Mouse (Mus musculus) cerebellum, adult 2 months (tissue): ENCODE measurements around the gene Cdc25b. TPM values are rescaled to one million over a fixed set of nuclear protein-coding genes. Genes with fewer than 3 reads are reported as not detected.

Experiments
- DNase-seq, 2 experiments: peaks; one replicate each; pipeline ENCODE4 v3.0.0; 2021
- H3K27ac ChIP-seq: fragments of 200-500 bp; 2 replicates; pipeline ENCODE4 v1.5.1; 2012; ENCODE audit warnings: low read length, control low read depth, inconsistent platforms; ENCODE audit not compliant: insufficient read depth
- H3K27me3 ChIP-seq: fragments of 200-500 bp; 2 replicates; pipeline ENCODE4 v1.6.1; 2012; ENCODE audit warnings: inconsistent platforms, mild to moderate bottlenecking, low read length, moderate library complexity; ENCODE audit not compliant: control insufficient read depth, insufficient read depth
- H3K4me1 ChIP-seq: fragments of 200-500 bp; 2 replicates; pipeline ENCODE4 v1.6.1; 2011; ENCODE audit warnings: low read length; ENCODE audit not compliant: control insufficient read depth, insufficient read depth
- H3K4me3 ChIP-seq: fragments of 200-500 bp; replicated peaks from 2 replicates; pipeline ENCODE3; 2011; ENCODE audit warnings: mild to moderate bottlenecking, low read depth, low read length, control low read depth; ENCODE audit not compliant: insufficient read depth
- CTCF ChIP-seq: fragments of 200-500 bp; IDR thresholded peaks from 2 replicates; pipeline ENCODE4 v1.5.1; 2011; ENCODE audit warnings: low read depth, mild to moderate bottlenecking, control low read depth, low read length, moderate library complexity, borderline replicate concordance; ENCODE audit not compliant: insufficient read depth
- POLR2A ChIP-seq: fragments of 200-500 bp; IDR thresholded peaks from 2 replicates; pipeline ENCODE4 v1.6.1; 2011; ENCODE audit warnings: low read length, control low read depth, borderline replicate concordance; ENCODE audit not compliant: insufficient read depth
- WGBS: fragments of 180-500 bp; shearing (Covaris S2); methylation state at CpG from one replicate; pipeline ENCODE4 v1.1.7; 2018; 5-methylcytosine and 5-hydroxymethylcytosine counted together
- polyA plus RNA-seq: library from polyadenylated mRNA; depleted of rRNA; stranded (reverse); fragments of >200 nt; gene quantifications from 2 replicates; pipeline ENCODE4 v1.2.3, GENCODE M21; 2012

Gene Cdc25b
- polyA plus RNA-seq, 1 experiment: 26.4 TPM

DNA sequence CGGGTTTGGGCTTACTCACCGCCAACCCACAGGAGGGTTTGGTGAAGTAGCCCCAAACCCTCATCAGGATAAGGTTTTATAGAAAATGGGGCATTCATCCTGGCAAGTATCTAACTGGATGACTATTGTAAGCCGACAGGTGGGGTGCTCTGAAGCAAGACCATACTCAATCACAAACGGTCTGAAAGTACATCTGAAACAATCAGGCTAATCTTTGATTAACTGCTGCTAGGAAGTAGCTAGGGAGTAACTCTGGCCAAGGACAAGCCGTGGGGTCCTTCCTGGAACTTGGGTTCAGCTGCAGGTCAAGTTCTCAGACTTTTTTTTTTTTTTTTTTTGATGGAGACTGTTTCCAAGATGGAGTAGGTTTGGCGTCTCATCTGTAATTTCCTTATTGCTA is 18.8 kb upstream of the Cdc25b start:
- Histone ChIP-seq H3K4me1 (no peaks in the 10 kb centered on the region), H3K27me3 (no peaks in the 10 kb centered on the region), H3K4me3 (no peak overlapping the region), H3K27ac (no peak overlapping the region)
- no peak for DNase-seq
- WGBS: 82% methylated on average over 6 of the region's 6 CpGs
- no peak for TF ChIP-seq POLR2A
- no peak for TF ChIP-seq CTCF

GRCm38 (mm10) chr2:131168914-131169313 is 17.8 kb upstream of the Cdc25b start:
- no peak overlapping the region for H3K27ac ChIP-seq

GRCm38 (mm10) chr2:131170936-131171335 is 15.8 kb upstream of the Cdc25b start:
- H3K27me3 ChIP-seq: no peaks in the 10 kb centered on the region
- no peak overlapping the region for H3K4me3 ChIP-seq
- H3K4me1 ChIP-seq: no peaks in the 10 kb centered on the region; the same call in 1 of the 2 replicates
- TF ChIP-seq POLR2A: no peak
- TF ChIP-seq CTCF: no peak
- no peak for DNase-seq
- 59% methylated on average over 9 of the region's 9 CpGs for WGBS
- H3K27ac ChIP-seq: no peak overlapping the region

More at GRCm38 (mm10) chr2:131168914-131169313, 17.8 kb upstream of the Cdc25b start:
- no peak overlapping the region for H3K4me3 ChIP-seq
- H3K4me1 ChIP-seq: no peaks in the 10 kb centered on the region
- no peak for DNase-seq
- TF ChIP-seq CTCF (no peak), POLR2A (no peak)
- 92% methylated on average over 1 of the region's 1 CpGs for WGBS
- H3K27me3 ChIP-seq: no peaks in the 10 kb centered on the region

GRCm38 (mm10) chr2:131171401-131172104 is 15.2 kb upstream of the Cdc25b start:
- 45% methylated on average over 43 of the region's 43 CpGs for WGBS
- H3K27ac ChIP-seq: no peak overlapping the region
- DNase-seq: peak; percentile 62 to 69
- H3K4me3 ChIP-seq: no peak overlapping the region
- no peak for TF ChIP-seq CTCF
- TF ChIP-seq POLR2A: no peak
- H3K27me3 ChIP-seq: no peaks in the 10 kb centered on the region
- no peaks in the 10 kb centered on the region; the same call in 1 of the 2 replicates for H3K4me1 ChIP-seq

DNA sequence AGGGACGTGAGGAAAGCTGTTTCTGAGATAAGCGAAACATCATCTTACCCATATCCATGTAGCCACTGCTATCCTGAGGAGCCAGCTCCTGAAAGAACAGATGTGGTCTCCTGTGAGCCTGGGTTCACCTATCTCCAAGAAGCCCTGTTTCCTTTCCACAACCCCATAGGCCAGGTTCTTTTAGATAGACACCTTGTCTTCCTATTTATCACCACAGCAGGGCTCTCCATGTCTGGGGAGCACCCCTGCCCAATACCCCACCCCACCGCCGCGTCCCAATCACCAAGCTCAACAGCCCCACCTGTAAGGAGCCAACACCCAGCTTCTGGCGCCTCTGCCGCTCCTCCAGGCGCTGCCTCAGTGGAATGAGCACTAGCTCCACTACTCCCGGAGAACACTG is 14.4 kb upstream of the Cdc25b start:
- Histone ChIP-seq H3K4me3 (no peak overlapping the region), H3K27ac (no peak overlapping the region), H3K4me1 (peaks cover 6% of the 10 kb centered on the region), H3K27me3 (no peaks in the 10 kb centered on the region)
- TF ChIP-seq POLR2A (no peak), CTCF (no peak)
- no peak for DNase-seq
- 71% methylated on average over 9 of the region's 9 CpGs for WGBS

DNA sequence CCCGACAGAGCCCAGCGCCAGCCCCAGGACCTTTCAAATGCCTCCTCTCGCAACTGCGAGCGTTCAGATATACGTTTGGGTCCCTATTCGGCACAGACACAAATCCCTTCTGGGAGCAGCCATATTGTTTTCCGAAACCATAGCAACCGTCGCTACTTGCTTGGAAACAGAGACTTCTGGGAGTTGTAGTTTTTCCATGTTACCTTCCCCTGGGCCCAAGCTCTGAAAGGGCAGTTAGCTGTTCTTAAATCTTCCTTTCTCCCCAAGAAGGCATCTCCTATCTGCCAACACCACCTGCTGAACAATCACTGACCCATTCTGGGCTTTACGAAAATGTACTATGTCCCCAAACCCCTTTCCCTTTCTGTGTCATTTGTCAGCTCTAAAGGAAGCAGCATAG is 12.0 kb upstream of the Cdc25b start:
- Histone ChIP-seq H3K4me3 (peak overlapping the region; percentile 56), H3K27me3 (no peaks in the 10 kb centered on the region), H3K4me1 (peaks cover 15% of the 10 kb centered on the region), H3K27ac (no peak overlapping the region)
- DNase-seq: peak; percentile 63 to 78
- TF ChIP-seq POLR2A (no peak), CTCF (no peak)
- WGBS: 4% methylated on average over 11 of the region's 11 CpGs

DNA sequence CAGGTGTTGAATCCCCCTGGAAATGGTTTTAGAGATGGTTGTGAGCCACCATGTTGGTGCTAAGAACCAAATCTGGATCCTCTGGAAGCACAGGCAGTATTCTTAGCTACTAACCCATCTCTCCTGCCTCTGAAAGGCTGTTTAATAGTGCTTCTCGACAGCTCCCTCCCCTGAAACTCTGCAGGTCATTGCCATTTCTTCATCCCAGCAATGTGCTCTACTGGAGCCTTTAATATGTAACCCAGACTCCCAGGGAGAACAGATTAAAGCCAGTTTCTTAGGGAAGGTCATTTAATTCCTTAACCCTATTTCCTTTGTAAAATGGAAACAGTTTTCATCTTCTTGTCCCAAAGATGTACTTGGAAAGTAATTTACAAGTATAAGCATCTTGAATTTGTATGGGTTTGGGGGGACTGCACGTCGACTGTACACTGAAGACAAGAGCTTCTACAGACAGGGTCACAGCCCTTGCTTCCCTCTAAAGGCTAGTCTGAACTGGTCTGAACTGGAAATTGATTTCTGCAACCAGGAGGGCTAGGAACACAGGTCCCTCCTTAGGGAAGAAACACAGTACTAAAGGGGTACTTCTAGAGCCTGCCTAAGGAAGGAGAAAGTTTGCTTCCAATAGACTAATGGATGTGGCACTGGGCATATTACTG is 11.3 kb upstream of the Cdc25b start:
- DNase-seq: no peak
- no peak for TF ChIP-seq POLR2A
- TF ChIP-seq CTCF: no peak
- Histone ChIP-seq H3K27ac (no peak overlapping the region), H3K27me3 (no peaks in the 10 kb centered on the region), H3K4me3 (no peak overlapping the region), H3K4me1 (peaks cover 15% of the 10 kb centered on the region)
- WGBS: 69% methylated on average over 3 of the region's 3 CpGs

GRCm38 (mm10) chr2:131175945-131176309 is 10.8 kb upstream of the Cdc25b start:
- no peak for DNase-seq
- no peaks in the 10 kb centered on the region for H3K27me3 ChIP-seq
- 62% methylated on average over 1 of the region's 1 CpGs for WGBS
- H3K4me1 ChIP-seq: peaks cover 15% of the 10 kb centered on the region
- no peak overlapping the region for H3K4me3 ChIP-seq
- no peak overlapping the region for H3K27ac ChIP-seq
- TF ChIP-seq CTCF: no peak
- no peak for TF ChIP-seq POLR2A
